Mouse (Mus musculus) central nervous system, embryonic 11.5 days (tissue): ENCODE data around the gene Ago3. TPM values are rescaled to one million over a fixed set of nuclear protein-coding genes. Genes with fewer than 3 reads are reported as not detected.

Experiments used
- polyA plus RNA-seq: library from polyadenylated mRNA; depleted of rRNA; stranded (reverse); fragments of >200 nt; gene quantifications from 2 replicates; pipeline ENCODE4 v1.2.3, GENCODE M21; 2012; rRNA removed

The Ago3 gene
- polyA plus RNA-seq = 6.2 and 6.3 TPM in 2 replicates

DNA sequence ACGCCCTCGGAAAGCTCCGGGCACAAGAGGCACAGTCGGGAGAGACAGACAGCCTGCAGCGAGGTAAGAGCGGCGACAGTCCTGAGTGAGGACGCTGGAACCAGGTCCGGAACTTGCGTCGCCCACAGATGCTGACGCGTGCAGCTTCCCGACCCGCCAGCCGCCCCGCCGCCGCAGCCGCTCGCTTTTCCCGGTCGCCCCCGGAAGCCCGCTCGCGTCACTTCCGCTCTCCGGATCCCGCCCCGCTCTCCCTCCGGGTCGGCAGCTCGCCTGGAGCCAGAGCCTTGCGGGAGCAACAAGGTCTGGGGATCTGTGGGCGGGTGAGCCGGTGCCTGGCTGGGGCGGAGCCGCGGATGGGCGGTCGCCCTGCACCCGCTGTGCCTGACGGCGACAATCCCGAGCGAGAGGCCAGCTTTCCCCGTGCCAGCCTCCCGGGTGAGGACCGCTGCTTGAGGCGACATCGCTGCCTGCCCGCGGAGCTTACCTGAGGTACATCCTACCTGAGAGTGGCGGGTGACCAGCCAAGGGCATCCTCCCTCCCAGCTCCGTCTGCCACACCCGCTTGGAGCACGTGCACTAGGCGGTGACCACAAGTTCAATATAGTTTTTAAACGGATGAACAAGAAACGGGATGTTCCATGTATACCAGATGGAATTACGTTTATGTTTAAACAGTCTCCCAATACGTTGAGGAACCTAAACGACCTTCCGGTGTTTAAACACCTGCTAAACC is at the start of gene Ago3:
TSS of gene Ago3 (minus strand) at position 210 of the 733 bp plus-strand sequence.

DNA sequence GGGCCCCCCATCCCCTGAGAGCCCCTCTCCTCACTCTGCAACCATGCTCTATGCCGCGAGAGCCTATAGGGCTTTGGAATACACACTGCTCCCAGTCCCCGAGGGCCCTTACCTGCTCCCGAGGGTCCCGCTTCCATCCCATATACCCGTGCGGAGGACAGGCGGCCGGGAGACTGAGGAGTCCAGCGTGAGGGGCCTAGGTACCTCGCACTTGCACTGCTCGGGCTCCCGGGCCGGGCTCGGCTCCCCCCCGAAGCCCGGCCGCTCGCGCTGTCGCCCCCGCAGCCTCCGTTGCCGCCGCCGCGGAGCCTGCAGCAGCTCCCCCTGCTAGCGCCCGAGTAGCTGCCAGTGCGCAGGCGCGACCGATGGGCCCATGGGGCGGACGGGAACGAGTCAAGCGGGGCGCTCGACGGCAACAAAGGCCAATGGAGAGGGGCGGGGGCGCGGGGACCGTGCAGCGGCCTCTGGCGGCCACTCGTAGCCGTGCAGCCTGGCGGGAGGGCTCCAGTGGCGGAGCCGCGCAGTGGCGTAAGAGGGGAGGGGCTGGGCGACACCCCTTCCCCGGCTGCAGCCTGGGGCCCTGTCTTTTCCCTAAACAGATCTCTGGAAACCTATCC is 39.0 kb upstream of the Ago3 start, which contains the start of gene Ago1:
TSS of gene Ago1 (minus strand) at position 299 of the 617 bp plus-strand sequence.

DNA sequence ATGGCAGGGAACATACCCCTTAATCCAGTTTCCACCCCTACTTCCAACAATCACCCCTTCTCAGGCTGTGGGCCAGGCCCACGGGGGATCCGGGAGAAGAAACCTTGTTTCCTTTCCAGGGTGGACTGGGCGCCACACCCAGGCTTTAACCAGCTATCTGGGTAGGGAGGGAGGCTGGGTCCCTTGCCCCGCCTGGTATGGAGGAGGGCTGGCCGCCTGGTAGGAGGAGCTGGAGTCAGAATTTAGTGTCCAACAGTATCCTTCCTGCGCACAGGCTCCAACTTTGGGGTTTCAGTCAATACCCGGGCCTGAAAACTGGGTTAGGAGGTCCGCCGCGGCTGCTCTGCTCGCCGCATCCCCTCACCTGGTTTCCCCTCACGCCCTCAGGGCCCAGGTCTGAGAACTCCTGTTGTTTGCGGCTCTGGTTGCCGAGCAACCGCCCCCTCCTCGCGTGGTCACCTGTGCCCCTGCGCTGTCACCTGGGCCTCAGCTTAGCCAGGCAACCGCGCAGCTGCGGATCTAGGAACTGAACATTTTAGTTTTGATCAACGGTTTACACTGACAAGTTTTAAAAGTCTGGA is 104.0 kb downstream of the Ago3 start, which contains the start of gene Tekt2:
TSS of gene Tekt2 (minus strand) at position 408 of the 581 bp plus-strand sequence.

DNA sequence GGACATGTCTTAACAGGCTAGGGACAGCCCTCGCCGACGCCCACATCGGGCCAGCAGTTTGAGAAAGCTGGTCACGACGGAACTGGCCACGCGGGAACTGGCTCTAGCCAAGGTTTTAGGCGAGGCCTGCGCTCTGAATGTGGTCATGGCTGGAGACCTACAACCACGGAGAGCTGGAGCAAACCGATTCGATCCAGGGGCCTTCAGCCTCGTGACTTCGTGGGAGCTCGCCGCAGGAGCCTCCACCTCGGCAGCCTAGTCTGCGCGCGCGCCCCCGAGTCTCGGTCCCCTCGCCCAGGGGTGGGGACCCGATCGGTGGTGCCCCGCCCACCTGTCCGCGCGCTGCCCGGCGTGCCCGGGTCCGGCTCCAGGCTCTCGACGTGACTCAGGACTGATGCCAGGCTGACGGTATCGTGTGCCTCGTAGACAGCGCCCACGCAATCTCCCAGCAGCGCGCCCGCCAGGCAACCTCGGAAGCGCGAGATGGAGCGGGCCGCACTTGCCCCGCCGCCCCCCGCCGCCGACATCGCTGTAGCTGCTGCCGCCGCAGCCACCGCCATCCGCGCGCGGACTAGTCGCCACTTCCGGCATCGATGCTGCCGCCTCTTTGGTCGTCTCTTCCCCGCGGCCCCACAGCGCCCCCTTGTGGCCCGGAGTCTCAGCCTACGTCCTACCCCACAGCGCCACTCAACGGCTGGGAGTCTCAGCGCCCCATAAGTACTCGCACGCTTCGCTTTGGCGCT is 108.1 kb downstream of the Ago3 start, which contains the start of gene Adprhl2:
TSS of gene Adprhl2 (minus strand) at position 593 of the 743 bp plus-strand sequence.

DNA sequence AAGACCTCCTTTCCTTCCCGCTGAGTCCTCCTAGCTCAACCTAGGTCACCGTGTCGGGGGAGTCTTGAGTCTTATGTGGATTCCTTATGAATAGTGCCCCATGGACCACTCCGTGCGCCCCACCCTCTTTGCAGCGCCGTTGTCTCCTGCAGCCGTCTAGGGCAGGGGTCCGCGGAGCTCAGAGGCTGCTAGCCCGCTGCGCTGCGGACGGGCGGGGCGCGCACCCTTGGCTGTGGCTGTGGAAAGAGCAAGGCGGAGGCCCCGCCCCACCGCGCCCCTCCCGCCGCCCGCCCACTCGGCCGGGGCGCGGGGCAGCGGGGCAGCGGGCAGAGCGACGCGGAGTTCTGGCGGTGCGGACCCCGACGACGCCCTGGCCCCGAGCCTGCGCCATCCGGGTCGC is 142.9 kb downstream of the Ago3 start, which contains the start of gene Col8a2:
TSS of gene Col8a2 (plus strand) at position 302 of the 400 bp plus-strand sequence.

Other genes with a start within 250 kb of the Ago3 start
- gene Thrap3, start 226.8 kb downstream of the Ago3 start, polyA plus RNA-seq = 199 and 213 TPM in 2 replicates
- gene Map7d1, start 173.2 kb downstream of the Ago3 start, polyA plus RNA-seq = 143 and 628 TPM in 2 replicates
- 101 and 109 TPM in 2 replicates for gene Trappc3, start 167.2 kb downstream of the Ago3 start, polyA plus RNA-seq
- 9.4 and 11.5 TPM in 2 replicates for gene Col8a2, start 142.8 kb downstream of the Ago3 start, polyA plus RNA-seq
- gene Adprhl2, start 107.9 kb downstream of the Ago3 start, polyA plus RNA-seq = 59.1 and 70.0 TPM in 2 replicates
- 6.9 and 7.2 TPM in 2 replicates for gene Tekt2, start 103.9 kb downstream of the Ago3 start, polyA plus RNA-seq
- 74.1 and 75.5 TPM in 2 replicates for gene Ago1, start 39.0 kb upstream of the Ago3 start, polyA plus RNA-seq
- 3.8 and 4.2 TPM in 2 replicates for gene Ago4, start 103.9 kb upstream of the Ago3 start, polyA plus RNA-seq
- gene Clspn, start 127.4 kb upstream of the Ago3 start, polyA plus RNA-seq = 42.0 and 109 TPM in 2 replicates
- gene 5730409E04Rik, start 180.3 kb upstream of the Ago3 start, polyA plus RNA-seq = 3.2 and 5.5 TPM in 2 replicates
- gene Psmb2, start 248.1 kb upstream of the Ago3 start, polyA plus RNA-seq = 201 and 288 TPM in 2 replicates